9 mouse cellular contexts compared by ENCODE assay signal in genomic region chr6:54430221-54430620, GRCm38 (mm10). TPM values are rescaled to one million over a fixed set of nuclear protein-coding genes. Genes with fewer than 3 reads are reported as not detected.
DNase-seq lines count a peak whose midpoint lies in the region; ATAC-seq and TF ChIP-seq lines count a peak whose summit lies in the region.
"Had no signal": no experiment of that assay in that cellular context is flagged by ENCODE, and none has a peak within 500 bp of the region (broad histone marks: within the 10 kb centered on the region; RNA-seq: fewer than 3 reads in every experiment).

No protein-coding gene starts in this region.

- ATAC-seq in forebrain, embryonic 12.5 days (ENCODE audit: low FRiP score) = no peak
- no peak for ATAC-seq in limb, embryonic 11.5 days (ENCODE audit: insufficient number of reproducible peaks, low FRiP score, low TSS enrichment, low read depth)

- H3K27ac ChIP-seq in left cerebral cortex, adult 2 months = peak overlapping the region; percentile 89
- H3K27ac ChIP-seq in forebrain, embryonic 12.5 days = no peak overlapping the region
- no peak overlapping the region for H3K27ac ChIP-seq in limb, embryonic 11.5 days (replicated peaks; ENCODE audit: low read depth, low read length)
- peak overlapping the region; percentile 60 for H3K27ac ChIP-seq in olfactory bulb, adult 2 months (ENCODE audit: insufficient read depth, low read depth, low read length)

- H3K4me1 ChIP-seq in forebrain, embryonic 12.5 days = peaks cover 21% of the 10 kb centered on the region
- peaks cover 7% of the 10 kb centered on the region for H3K4me1 ChIP-seq in limb, embryonic 11.5 days (ENCODE audit: control insufficient read depth, insufficient read depth, low read length)
- H3K4me1 ChIP-seq in olfactory bulb, adult 2 months (ENCODE audit: control insufficient read depth, insufficient read depth, low read length) = peaks cover 13% of the 10 kb centered on the region

- 44% methylated on average over 7 of the region's 7 CpGs for WGBS in forebrain, embryonic 12.5 days
- WGBS in limb, embryonic 11.5 days = 31% methylated on average over 7 of the region's 7 CpGs
- 35% methylated on average over 7 of the region's 7 CpGs for WGBS in olfactory bulb, adult 2 months

- TF ChIP-seq POLR2A in olfactory bulb, adult 2 months (IDR thresholded peaks at IDR 0.05; ENCODE audit: insufficient read depth, low read depth, low read length) = no peak

- H3K9me3 ChIP-seq in forebrain, embryonic 12.5 days = no peaks in the 10 kb centered on the region
- H3K9me3 ChIP-seq in limb, embryonic 11.5 days (ENCODE audit: control insufficient read depth, low read length) = no peaks in the 10 kb centered on the region

- no peak for TF ChIP-seq CTCF in left cerebral cortex, adult 2 months (IDR thresholded peaks at IDR 0.05)
- no peak for TF ChIP-seq CTCF in olfactory bulb, adult 2 months (IDR thresholded peaks at IDR 0.05; ENCODE audit: insufficient read depth, low read depth, low read length)

- H3K36me3 ChIP-seq in forebrain, embryonic 12.5 days (replicated peaks) = no peaks in the 10 kb centered on the region
- no peaks in the 10 kb centered on the region for H3K36me3 ChIP-seq in limb, embryonic 11.5 days (ENCODE audit: control insufficient read depth, insufficient read depth, low read length)

- H3K9ac ChIP-seq in forebrain, embryonic 12.5 days = peak overlapping the region; percentile 53
- peak overlapping the region; percentile 59; the same call in 1 of the 2 replicates for H3K9ac ChIP-seq in limb, embryonic 11.5 days (ENCODE audit: low read length)

- no peak for DNase-seq in left cerebral cortex, adult 2 months (ENCODE audit: extremely low spot score in 1 of 2, low spot score in 2 of 2)
- DNase-seq in left cerebral cortex, postnatal 36 days (ENCODE audit: low spot score in 2 of 2) = no peak
- no peak for DNase-seq in limb, embryonic 11.5 days (ENCODE audit: low spot score)
- DNase-seq in thymus, postnatal 36 days = no peak
- DNase-seq in spleen, postnatal 4 days (ENCODE audit: low spot score in 2 of 2) = no peak
- DNase-seq in right cerebral cortex, postnatal 4 days = no peak

- peaks cover 42% of the 10 kb centered on the region for H3K27me3 ChIP-seq in forebrain, embryonic 12.5 days
- peaks cover 6% of the 10 kb centered on the region for H3K27me3 ChIP-seq in limb, embryonic 11.5 days (ENCODE audit: control insufficient read depth, insufficient read depth, low read length)

- H3K4me3 ChIP-seq in left cerebral cortex, adult 2 months = peak overlapping the region; percentile 63
- peak overlapping the region; percentile 54 for H3K4me3 ChIP-seq in forebrain, embryonic 12.5 days (replicated peaks)
- H3K4me3 ChIP-seq in limb, embryonic 11.5 days (ENCODE audit: low read depth, low read length) = peak overlapping the region; percentile 53
- peak overlapping the region; percentile 69 for H3K4me3 ChIP-seq in olfactory bulb, adult 2 months (ENCODE audit: insufficient read depth, low read depth, low read length)

- peak overlapping the region; percentile 83 for H3K4me2 ChIP-seq in forebrain, embryonic 12.5 days
- H3K4me2 ChIP-seq in limb, embryonic 11.5 days (ENCODE audit: low read depth, severe bottlenecking) = peak overlapping the region; percentile 97

- intact Hi-C loops in left cerebral cortex, adult 2 months (cut with DNase I) = loop anchor here (2.0 kb wide), 1 partner anchor 39 kb away; no protein-coding TSS in a partner anchor
- intact Hi-C loops in left cerebral cortex, postnatal 36 days (cut with DNase I) = loop anchor here (5.0 kb wide), 2 partner anchors 33 to 77 kb away; no protein-coding TSS in a partner anchor

RNA-seq across cellular contexts. Expression of gene Wipf3, which starts 0.8 kb away (rescaled TPM):
- 100 to 1,000 TPM in 1 of 2 experiments, 10 to 100 TPM in 1; 92.3 to 108 TPM for total RNA-seq in left cerebral cortex, adult 2 months (2021)
- 100 to 1,000 TPM in 1 of 2 experiments, 10 to 100 TPM in 1; 72.1 to 106 TPM for total RNA-seq in left cerebral cortex, postnatal 36 days (2021)
- polyA plus RNA-seq in forebrain, embryonic 12.5 days (2016; fragmentation: Nextera tagmentation; extraction: Ambion mirVana) = 1.6 and 1.7 TPM in 2 replicates
- 0.54 and 0.95 TPM in 2 replicates for polyA plus RNA-seq in limb, embryonic 11.5 days (2014; fragmentation: Nextera tagmentation; extraction: Ambion mirVana)
- polyA plus RNA-seq in olfactory bulb, adult 2 months (2012; ENCODE audit: insufficient read depth, insufficient read length, low replicate concordance, missing spikeins) = not detected in 2 replicates
- total RNA-seq: monocyte, adult 5-6 weeks had no signal

Comparison
In these comparisons a context has a peak if more than half of its experiments do, and no peak if none do; other contexts are left out.
1. H3K27ac ChIP-seq: peak in left cerebral cortex, adult 2 months (single experiment) and olfactory bulb, adult 2 months (single experiment); none in forebrain, embryonic 12.5 days (single experiment) and limb, embryonic 11.5 days (single experiment).
2. Peak in every context shown above with its lines, with median percentiles within 50 percentile points of each other: H3K4me3 ChIP-seq.